Mouse (Mus musculus) intestine, postnatal 0 days (tissue): ENCODE measurements around the gene Rspo4. TPM values are rescaled to one million over a fixed set of nuclear protein-coding genes. Genes with fewer than 3 reads are reported as not detected.

Source experiments
- ATAC-seq: fragments of 200-750 bp; cut with Nextera tagmentation; 2 replicates; pipeline ENCODE4 v1.8.0; 2017; ENCODE audit warnings: mild to moderate bottlenecking, moderate TSS enrichment, moderate library complexity
- H3K27ac ChIP-seq: fragments of 300-500 bp; sonication (generic); 2 replicates; pipeline ENCODE4 v1.5.1; 2014; ENCODE audit warnings: mild to moderate bottlenecking, low read depth, low read length, moderate library complexity
- H3K27me3 ChIP-seq: fragments of 300-500 bp; sonication (generic); replicated peaks from 2 replicates; pipeline ENCODE4 v1.6.1; 2014; ENCODE audit warnings: low read length, mixed read lengths; ENCODE audit not compliant: control insufficient read depth, insufficient read depth
- H3K36me3 ChIP-seq: fragments of 300-500 bp; sonication (generic); 2 replicates; pipeline ENCODE4 v1.6.1; 2014; ENCODE audit warnings: mild to moderate bottlenecking, moderate library complexity; ENCODE audit not compliant: control insufficient read depth, insufficient read depth
- H3K4me1 ChIP-seq: fragments of 300-500 bp; sonication (generic); replicated peaks from 2 replicates; pipeline ENCODE4 v1.6.1; 2014; ENCODE audit warnings: antibody characterized with exemption, low read length, mixed read lengths; ENCODE audit not compliant: control insufficient read depth, insufficient read depth
- H3K4me2 ChIP-seq: fragments of 300-500 bp; sonication (generic); replicated peaks from 2 replicates; pipeline ENCODE4 v1.6.1; 2014; ENCODE audit warnings: low read depth, mild to moderate bottlenecking, moderate library complexity
- H3K4me3 ChIP-seq: fragments of 300-500 bp; sonication (generic); 2 replicates; pipeline ENCODE4 v1.5.1; 2014; ENCODE audit warnings: low read depth, low read length
- H3K9ac ChIP-seq: fragments of 300-500 bp; sonication (generic); 2 replicates; pipeline ENCODE4 v1.6.1; 2014; ENCODE audit warnings: mild to moderate bottlenecking, low read depth, low read length
- H3K9me3 ChIP-seq: fragments of 300-500 bp; sonication (generic); 2 replicates; pipeline ENCODE4 v1.6.1; 2016; ENCODE audit warnings: mixed run types; ENCODE audit not compliant: control insufficient read depth
- CTCF ChIP-seq: sonication (generic); IDR thresholded peaks from 2 replicates; pipeline ENCODE4 v1.5.1; 2016; ENCODE audit warnings: low read depth, mild to moderate bottlenecking, control low read depth, antibody characterized with exemption, moderate library complexity
- WGBS: fragments of 180-500 bp; shearing (Covaris S2); extraction: QIAGEN DNeasy Blood & Tissue Kit; methylation state at CpG from one replicate; pipeline ENCODE4 v1.1.7; 2014; 5-methylcytosine and 5-hydroxymethylcytosine counted together
- polyA plus RNA-seq: library from polyadenylated mRNA; unstranded; fragments of >200 nt; fragmentation: Nextera tagmentation; extraction: Ambion mirVana; gene quantifications from 2 replicates; pipeline ENCODE4 v1.2.1, GENCODE M21; 2015

Gene Rspo4
- polyA plus RNA-seq, 1 experiment from 2014 or later: not detected

DNA sequence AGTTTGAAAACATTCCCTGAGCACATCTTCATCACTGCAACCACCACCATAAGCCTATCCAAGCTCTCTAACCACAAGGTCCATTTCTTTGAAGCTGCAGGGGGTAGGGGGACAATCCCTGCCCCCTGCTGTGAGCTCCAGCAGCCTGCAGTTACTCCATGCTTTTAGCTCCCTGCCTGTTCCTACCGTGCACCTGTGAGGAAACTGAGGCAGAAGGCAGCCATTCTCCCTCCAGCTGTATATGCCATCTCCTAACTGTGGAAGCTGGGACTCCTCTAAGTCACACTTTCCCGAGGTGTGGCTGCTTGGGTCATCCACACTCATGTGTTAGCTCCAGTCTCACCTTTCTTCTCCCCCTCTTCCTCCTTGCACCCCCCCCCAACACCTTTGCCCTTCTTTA lies 72.4 kb downstream of the Rspo4 start:
- Histone ChIP-seq H3K27me3 (no peaks in the 10 kb centered on the region), H3K4me1 (no peaks in the 10 kb centered on the region), H3K4me2 (no peak overlapping the region), H3K9me3 (no peaks in the 10 kb centered on the region), H3K4me3 (no peak overlapping the region), H3K36me3 (no peaks in the 10 kb centered on the region), H3K27ac (no peak overlapping the region), H3K9ac (no peak overlapping the region)
- no peak for ATAC-seq
- 12% methylated on average over 2 of the region's 2 CpGs for WGBS
- no peak for TF ChIP-seq CTCF

DNA sequence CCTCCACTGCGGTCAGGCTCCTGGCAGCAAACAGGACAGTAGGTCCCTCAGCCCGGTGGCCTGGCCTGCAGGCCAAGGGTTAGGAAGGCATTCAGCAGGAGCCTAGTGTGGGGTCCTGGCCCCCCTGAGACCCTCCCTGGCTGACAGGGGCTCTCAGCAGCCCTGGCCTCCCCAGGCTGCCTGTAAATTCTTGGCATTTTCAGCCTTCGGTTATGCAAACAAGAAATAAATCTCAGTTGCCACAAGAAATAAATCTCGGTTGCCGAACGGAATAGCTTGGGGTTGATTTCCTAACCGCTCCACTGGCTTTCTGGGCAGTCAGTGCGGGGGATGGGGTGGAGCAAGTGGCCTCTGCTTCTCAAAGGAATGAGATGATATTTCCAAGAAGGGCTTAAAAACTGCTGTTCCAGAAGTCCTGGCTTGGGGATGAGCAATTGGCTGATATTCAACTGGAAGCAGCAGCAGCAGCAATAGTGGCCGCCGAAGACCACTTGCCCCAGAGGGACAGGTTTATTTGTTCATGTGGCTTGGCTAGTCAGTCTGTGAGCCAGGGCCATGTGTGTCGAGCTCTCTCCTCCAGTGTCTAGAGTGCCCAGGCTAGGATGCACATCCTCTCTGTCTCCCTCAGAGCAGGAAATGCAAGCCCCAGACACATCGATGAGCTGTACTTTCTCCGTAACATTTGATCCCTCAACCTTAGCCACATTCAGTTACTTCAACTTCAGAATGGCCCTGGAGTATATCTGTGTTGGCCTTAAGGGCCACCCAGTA lies 73.5 kb downstream of the Rspo4 start:
- H3K36me3 ChIP-seq: no peaks in the 10 kb centered on the region
- H3K4me1 ChIP-seq: no peaks in the 10 kb centered on the region
- no peak overlapping the region for H3K4me3 ChIP-seq
- H3K27ac ChIP-seq: no peak overlapping the region
- TF ChIP-seq CTCF: no peak
- no peaks in the 10 kb centered on the region for H3K9me3 ChIP-seq
- no peak overlapping the region for H3K4me2 ChIP-seq
- no peaks in the 10 kb centered on the region for H3K27me3 ChIP-seq
- no peak for ATAC-seq
- 44% methylated on average over 13 of the region's 13 CpGs for WGBS
- H3K9ac ChIP-seq: no peak overlapping the region

DNA sequence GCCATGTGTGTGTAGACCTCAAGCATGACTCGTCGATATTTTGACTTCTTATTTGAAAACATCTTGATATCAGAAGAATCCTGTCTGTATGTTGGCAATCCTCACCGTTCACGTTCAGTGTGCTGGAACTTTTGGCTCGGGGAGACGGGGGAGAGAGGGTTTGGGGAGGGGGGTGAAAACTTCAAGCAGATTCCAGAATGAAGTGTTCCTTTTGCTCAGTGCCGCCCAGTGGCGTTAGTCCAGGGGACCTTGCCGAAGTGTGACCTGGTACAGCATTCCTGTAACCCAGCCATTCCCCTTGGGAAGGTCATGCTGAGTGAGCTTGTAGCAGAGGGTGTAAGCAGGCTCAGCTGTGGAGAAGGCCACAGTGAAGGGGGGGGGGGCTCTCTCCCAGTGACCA lies 76.4 kb downstream of the Rspo4 start:
- TF ChIP-seq CTCF: no peak
- Histone ChIP-seq H3K4me1 (no peaks in the 10 kb centered on the region), H3K9me3 (no peaks in the 10 kb centered on the region), H3K36me3 (no peaks in the 10 kb centered on the region), H3K27me3 (no peaks in the 10 kb centered on the region), H3K4me3 (no peak overlapping the region), H3K4me2 (no peak overlapping the region), H3K9ac (no peak overlapping the region), H3K27ac (no peak overlapping the region)
- WGBS: 61% methylated on average over 9 of the region's 9 CpGs
- ATAC-seq: no peak

DNA sequence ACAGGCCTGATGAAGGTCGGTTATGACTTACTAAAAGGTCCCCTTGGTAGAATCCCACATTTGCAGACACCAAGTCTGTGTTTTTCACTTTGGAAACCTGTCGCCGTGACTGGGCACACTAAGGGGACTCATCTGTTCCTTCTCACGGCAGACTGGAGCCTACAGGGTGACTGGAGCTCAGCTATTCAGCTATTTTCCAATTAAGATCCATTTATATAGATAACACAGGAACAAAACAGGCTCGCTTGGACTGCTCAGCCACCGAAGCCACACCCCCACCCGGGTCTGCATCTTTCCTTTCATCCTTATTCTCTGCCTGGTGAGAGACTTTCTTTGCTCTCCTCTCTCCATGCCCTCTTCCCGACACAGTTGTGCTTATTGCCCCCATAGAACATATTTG lies 78.3 kb downstream of the Rspo4 start:
- Histone ChIP-seq H3K9me3 (no peaks in the 10 kb centered on the region), H3K27ac (no peak overlapping the region), H3K27me3 (no peaks in the 10 kb centered on the region), H3K36me3 (no peaks in the 10 kb centered on the region), H3K9ac (no peak overlapping the region), H3K4me3 (no peak overlapping the region), H3K4me2 (no peak overlapping the region), H3K4me1 (no peaks in the 10 kb centered on the region)
- 65% methylated on average over 8 of the region's 8 CpGs for WGBS
- ATAC-seq: no peak
- no peak for TF ChIP-seq CTCF

DNA sequence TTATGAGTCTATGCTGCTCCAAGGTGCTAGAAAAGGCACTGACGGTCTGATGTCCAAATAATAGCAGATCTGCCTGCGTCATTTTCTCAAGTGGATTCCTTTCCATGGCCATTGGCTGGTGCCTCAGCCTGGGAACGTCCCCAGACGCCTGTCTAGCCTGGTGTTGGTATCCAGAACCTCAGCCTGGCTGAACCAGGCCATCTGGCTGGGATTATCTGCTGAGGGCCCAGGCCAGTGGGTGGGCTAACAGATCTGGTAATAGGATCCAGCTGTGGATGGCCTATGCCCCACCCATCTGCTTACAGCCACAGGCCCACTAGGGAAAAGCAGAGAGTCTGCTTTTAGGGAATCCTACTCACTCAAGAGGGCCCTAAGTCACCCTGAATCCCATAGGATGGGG lies 78.9 kb downstream of the Rspo4 start:
- Histone ChIP-seq H3K4me2 (no peak overlapping the region), H3K9ac (no peak overlapping the region), H3K4me3 (no peak overlapping the region), H3K9me3 (no peaks in the 10 kb centered on the region), H3K4me1 (no peaks in the 10 kb centered on the region), H3K27me3 (no peaks in the 10 kb centered on the region), H3K27ac (no peak overlapping the region), H3K36me3 (no peaks in the 10 kb centered on the region)
- no peak for TF ChIP-seq CTCF
- WGBS: 48% methylated on average over 4 of the region's 4 CpGs
- no peak for ATAC-seq

Other genes with a start within 250 kb of the Rspo4 start
- gene Snph, start 210.3 kb upstream of the Rspo4 start, polyA plus RNA-seq: 0.60 and 0.89 TPM in 2 replicates
- gene Rad21l, start 174.4 kb upstream of the Rspo4 start, polyA plus RNA-seq: 0.09 TPM in 1 of 2 replicates, not detected in the other
- gene Tmem74b, start 140.9 kb upstream of the Rspo4 start, polyA plus RNA-seq: 1.3 TPM in 2 replicates
- 36.0 and 36.6 TPM in 2 replicates for gene Psmf1, start 98.7 kb upstream of the Rspo4 start, polyA plus RNA-seq
- gene Angpt4, start 68.3 kb downstream of the Rspo4 start, polyA plus RNA-seq: 0.18 and 0.27 TPM in 2 replicates
- gene Fam110a, start 137.3 kb downstream of the Rspo4 start, polyA plus RNA-seq: 14.5 and 14.9 TPM in 2 replicates
- gene Slc52a3, start 153.6 kb downstream of the Rspo4 start, polyA plus RNA-seq: 15.7 and 15.8 TPM in 2 replicates
- gene Scrt2, start 238.6 kb downstream of the Rspo4 start, polyA plus RNA-seq: not detected in 2 replicates